Mouse (Mus musculus): Measurements from ENCODE around the gene Rptor.

DNA sequence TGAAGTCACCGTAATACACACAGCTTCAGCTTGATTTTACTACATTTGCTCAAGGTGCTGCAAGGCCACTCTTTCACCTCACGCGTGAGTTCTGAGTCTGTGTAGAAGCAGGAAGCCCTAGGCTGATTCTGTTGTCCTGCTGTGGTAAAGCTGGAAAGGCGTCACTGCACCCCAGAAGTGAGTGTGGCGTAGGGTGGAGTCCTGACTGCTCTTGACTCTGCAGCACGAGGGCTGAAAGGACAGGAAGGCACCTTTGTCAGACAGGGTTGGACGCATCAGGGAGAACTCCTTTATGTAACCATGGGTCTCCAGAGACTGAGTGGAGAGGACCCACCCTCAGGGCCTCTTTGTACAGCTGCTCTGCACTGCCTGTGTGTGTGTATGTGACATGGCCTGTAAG lies 274.4 kb downstream of the Rptor start:
- TF ChIP-seq CTCF (IDR thresholded peaks at IDR 0.05; ENCODE audit: borderline replicate concordance, extremely low read depth, insufficient read depth, insufficient read length) (no peak), POLR2A (IDR thresholded peaks at IDR 0.05; ENCODE audit: borderline replicate concordance, extremely low read depth, insufficient read depth, insufficient read length, poor library complexity, severe bottlenecking) (no peak)
